Comparison of ENCODE assay signal across 7 mouse cellular contexts in the genomic region with DNA sequence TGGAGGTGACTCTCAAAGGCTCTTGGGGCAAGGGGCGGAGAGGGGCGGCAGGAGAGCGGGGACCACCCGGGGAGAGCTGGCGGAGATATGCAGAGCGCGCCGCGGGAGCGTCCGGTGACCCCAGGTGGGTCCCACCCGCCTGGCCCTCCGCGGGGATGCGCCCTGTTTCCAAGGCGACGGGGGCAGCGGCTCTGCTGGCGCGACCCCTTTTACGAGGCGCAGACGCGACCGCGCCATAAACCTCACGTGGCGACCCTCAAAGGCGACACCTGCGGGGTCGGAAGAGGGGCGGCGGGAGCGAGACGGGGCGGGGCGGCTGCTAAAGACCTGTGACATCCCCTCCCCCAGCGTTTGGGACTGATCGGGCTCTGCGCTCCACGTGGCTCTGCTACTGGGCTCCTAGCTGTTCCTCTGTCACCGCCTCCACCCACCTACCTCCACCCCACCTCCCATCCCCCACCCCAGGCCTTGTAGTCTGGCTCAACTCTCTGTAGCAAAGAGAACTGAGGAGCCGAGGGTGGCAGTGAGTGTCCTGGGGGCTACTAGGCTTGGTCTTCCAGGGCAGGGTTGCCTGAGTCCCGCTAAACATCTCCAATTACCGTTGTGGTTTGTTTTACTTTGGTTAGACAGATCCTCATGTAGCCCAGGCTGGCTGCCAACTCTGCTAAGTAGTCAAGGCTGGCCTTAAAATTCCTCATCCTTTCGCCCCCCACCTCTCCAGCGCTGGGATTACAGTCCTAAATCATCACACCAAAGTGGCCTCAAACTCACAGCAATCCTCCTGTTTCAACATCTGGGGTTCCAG. TPM values are rescaled to one million over a fixed set of nuclear protein-coding genes. Genes with fewer than 3 reads are reported as not detected.
DNase-seq lines count a peak whose midpoint lies in the region; ATAC-seq and TF ChIP-seq lines count a peak whose summit lies in the region.

No protein-coding gene starts in this region.

- 3% methylated on average over 37 of the region's 47 CpGs for WGBS in liver, postnatal 0 days (ENCODE audit: insufficient replicate concordance)

- 0 out of 2 replicates have a peak overlapping the region, but pooled peaks have one; percentile 24 for H3K4me3 ChIP-seq in liver, postnatal 0 days (ENCODE audit: low read depth, low read length)

- no peaks in the 10 kb centered on the region for H3K36me3 ChIP-seq in liver, postnatal 0 days (replicated peaks; ENCODE audit: insufficient read depth, low read length)

- no peaks in the 10 kb centered on the region for H3K9me3 ChIP-seq in liver, postnatal 0 days (ENCODE audit: low read length)

- TF ChIP-seq CTCF in liver, postnatal 0 days (IDR thresholded peaks at IDR 0.05; ENCODE audit: low read depth), result no peak

- peak; percentile 53; the same call in 1 of the 2 replicates for ATAC-seq in liver, postnatal 0 days

- peaks cover 26% of the 10 kb centered on the region for H3K4me1 ChIP-seq in liver, postnatal 0 days (ENCODE audit: insufficient read depth)

- peaks cover 48% of the 10 kb centered on the region for H3K27me3 ChIP-seq in liver, postnatal 0 days (ENCODE audit: insufficient read depth, low read length)

- peak overlapping the region; percentile 64 for H3K4me2 ChIP-seq in liver, postnatal 0 days (ENCODE audit: low read depth, low read length)

- no peak overlapping the region for H3K27ac ChIP-seq in liver, postnatal 0 days (ENCODE audit: low read depth)

- TF ChIP-seq EP300 in liver, postnatal 0 days (IDR thresholded peaks at IDR 0.05; ENCODE audit: low read depth), result no peak

- peak; percentile 26 for DNase-seq in thymus, postnatal 0 days (ENCODE audit: low spot score)
- DNase-seq in thymus, postnatal 25 days, result no peak
- DNase-seq in forelimb bud, embryonic 11.5 days (ENCODE audit: low read depth, low spot score), result peak; percentile 74
- DNase-seq in liver, postnatal 0 days, result peak; percentile 38
- no peak for DNase-seq in right cerebral cortex, postnatal 10 days (ENCODE audit: low spot score in 2 of 2)
- no peak for DNase-seq in layer of hippocampus, postnatal 10 days (ENCODE audit: low spot score in 2 of 2)
- DNase-seq in ovary, postnatal 14 days (ENCODE audit: low spot score), result no peak

- peak overlapping the region; percentile 30; the same call in 1 of the 2 replicates for H3K9ac ChIP-seq in liver, postnatal 0 days (replicated peaks)

RNA-seq across cellular contexts. Expression of gene Epha2, which starts 9.3 kb away (rescaled TPM):
- 0.55 and 0.58 TPM in 2 replicates for polyA plus RNA-seq in thymus, postnatal 0 days (2015; fragmentation: Nextera tagmentation; extraction: Ambion mirVana)
- polyA plus RNA-seq in liver, postnatal 0 days (2015; fragmentation: Nextera tagmentation; extraction: Ambion mirVana), result 1.5 and 2.4 TPM in 2 replicates
- total RNA-seq in layer of hippocampus, postnatal 10 days (2021), result 1 to 10 TPM; 2.5 to 2.7 TPM

RNA-seq across cellular contexts. Expression of gene Arhgef19, which starts 52.5 kb away (rescaled TPM):
- polyA plus RNA-seq in thymus, postnatal 0 days (2015; fragmentation: Nextera tagmentation; extraction: Ambion mirVana), result 0.29 and 0.39 TPM in 2 replicates
- 3.0 and 4.2 TPM in 2 replicates for polyA plus RNA-seq in liver, postnatal 0 days (2015; fragmentation: Nextera tagmentation; extraction: Ambion mirVana)
- total RNA-seq in layer of hippocampus, postnatal 10 days (2021), result 1 to 10 TPM; 5.8 to 6.7 TPM

Comparison
In these comparisons a context has a peak if more than half of its experiments do, and no peak if none do; other contexts are left out.
1. DNase-seq: peak in thymus, postnatal 0 days (single experiment), forelimb bud, embryonic 11.5 days (single experiment) and liver, postnatal 0 days (single experiment); none in thymus, postnatal 25 days (single experiment), right cerebral cortex, postnatal 10 days (0 of 2), layer of hippocampus, postnatal 10 days (0 of 2) and ovary, postnatal 14 days (single experiment).